15 mouse cellular contexts compared by ENCODE assay signal in the genomic region with DNA sequence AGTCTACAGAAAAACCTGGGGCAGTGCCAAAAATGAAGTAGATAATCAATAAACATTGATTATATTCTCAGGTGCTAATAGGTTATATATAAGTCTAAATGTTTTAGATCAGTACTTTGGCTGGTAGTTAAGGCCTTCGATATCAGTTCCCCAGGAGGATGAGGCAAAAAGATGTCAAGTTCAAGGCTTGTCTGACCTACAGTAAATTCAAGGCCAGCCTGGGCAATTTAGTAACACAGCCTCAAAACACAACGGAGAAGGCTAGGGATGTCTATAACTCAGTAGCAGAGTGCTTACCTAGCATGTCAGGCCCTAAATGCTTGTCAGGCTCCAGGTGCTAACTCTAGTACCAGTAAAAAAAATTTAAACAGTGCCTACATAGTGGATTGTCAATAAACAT. TPM values are rescaled to one million over a fixed set of nuclear protein-coding genes. Genes with fewer than 3 reads are reported as not detected.
DNase-seq lines count a peak whose midpoint lies in the region.
"Had no signal": no experiment of that assay in that cellular context is flagged by ENCODE, and none has a peak within 500 bp of the region (broad histone marks: within the 10 kb centered on the region; RNA-seq: fewer than 3 reads in every experiment).

No protein-coding gene starts in this region.

- peak; percentile 50 for DNase-seq in adrenal gland, adult 2 months
- DNase-seq in adrenal gland, adult 18-20 months (ENCODE audit: low spot score in 2 of 2): no peak
- peak; percentile 32 for DNase-seq in adrenal gland, adult 8-10 months
- no peak for DNase-seq in adrenal gland, postnatal 25 days
- DNase-seq: adrenal gland, postnatal 10 days; adrenal gland, postnatal 14 days; B cell, adult 2 months; cerebellum, adult 11 months; cerebellum, adult 11-12 months; cerebellum, adult 18-20 months; cerebellum, adult 2 months; cerebellum, adult 8-10 months; cerebellum, adult 9-10 months; cerebellum, adult 9-11 months had no signal

RNA-seq across cellular contexts. Expression of a gene that starts 34.3 kb away (rescaled TPM):
- total RNA-seq in adrenal gland, adult 2 months (2021): 100 to 1,000 TPM in 1 of 2 experiments, 10 to 100 TPM in 1; 81.5 to 181 TPM
- 131 and 253 TPM in 2 replicates for polyA plus RNA-seq in adrenal gland, adult 2 months (2012; rRNA removed)
- total RNA-seq in adrenal gland, adult 18-20 months (2021): 100 to 1,000 TPM in 1 of 2 experiments, 10 to 100 TPM in 1; 45.0 to 159 TPM
- 100 to 1,000 TPM in 2 of 4 experiments, 10 to 100 TPM in 2; 70.8 to 195 (median 124) TPM for total RNA-seq in adrenal gland, adult 8-10 months (2022)
- 140 and 169 TPM in 2 replicates for total RNA-seq in adrenal gland, postnatal 25 days (2021)
- polyA plus RNA-seq: G1E had no signal

Comparison
In these comparisons a context has a peak if more than half of its experiments do, and no peak if none do; other contexts are left out.
1. DNase-seq: peak in adrenal gland, adult 2 months (single experiment) and adrenal gland, adult 8-10 months (single experiment); none in adrenal gland, adult 18-20 months (0 of 2) and adrenal gland, postnatal 25 days (single experiment).